Mouse (Mus musculus): ENCODE results near the gene Ncapg2. TPM values are rescaled to one million over a fixed set of nuclear protein-coding genes. Genes with fewer than 3 reads are reported as not detected.

The Ncapg2 gene
- polyA plus RNA-seq (2014; fragmentation: Nextera tagmentation; extraction: Ambion mirVana): 56.1 and 67.5 TPM in 2 replicates

GRCm38 (mm10) chr12:116405045-116405835, at the start of gene Ncapg2:
TSS of gene Ncapg2 (plus strand) at chr12:116405402.
- Histone ChIP-seq H3K4me1 (replicated peaks; ENCODE audit: control insufficient read depth, insufficient read depth, low read length) (peaks cover 14% of the 10 kb centered on the region), H3K4me2 (peak within 1 kb of the TSS; percentile 73), H3K27ac (ENCODE audit: low read depth, low read length) (peak within 1 kb of the TSS; percentile 72), H3K9me3 (ENCODE audit: control insufficient read depth, low read length) (peaks cover 2% of the 10 kb centered on the region; the same call in 1 of the 2 replicates), H3K36me3 (ENCODE audit: control insufficient read depth, insufficient read depth, low read length) (peaks cover 12% of the 10 kb centered on the region), H3K27me3 (replicated peaks; ENCODE audit: control insufficient read depth, insufficient read depth, low read length) (no peaks in the 10 kb centered on the region), H3K4me3 (ENCODE audit: low read depth, low read length) (peak within 1 kb of the TSS; percentile 87), H3K9ac (ENCODE audit: low read depth, low read length) (peak within 1 kb of the TSS; percentile 93)
- ATAC-seq (replicated peaks; ENCODE audit: low FRiP score) (peak; percentile 98), DNase-seq (ENCODE audit: low spot score) (peak; percentile 99)
- WGBS: under 1% methylated on average over 72 of the region's 72 CpGs

DNA sequence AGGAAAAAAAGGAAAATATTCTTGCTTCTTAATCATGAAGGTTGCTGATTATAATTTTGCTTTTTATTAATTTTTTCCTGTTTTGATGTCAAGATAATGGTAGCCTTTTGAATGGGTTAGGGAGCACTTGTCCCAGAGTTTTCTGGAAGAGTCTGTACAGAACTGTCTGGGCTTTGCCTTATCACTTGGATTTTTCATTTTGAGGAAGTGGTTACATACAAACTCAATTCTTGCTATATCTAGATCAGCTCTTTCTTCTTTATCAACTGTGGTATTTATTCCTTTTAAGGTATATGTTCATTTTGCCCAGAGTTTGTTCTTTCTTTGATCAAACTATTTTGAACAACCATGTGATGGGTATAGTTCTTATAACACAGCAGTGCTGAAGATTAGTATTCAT, 43.1 kb upstream of the Ncapg2 start:
- Histone ChIP-seq H3K27me3 (replicated peaks; ENCODE audit: control insufficient read depth, insufficient read depth, low read length) (no peaks in the 10 kb centered on the region), H3K4me3 (ENCODE audit: low read depth, low read length) (no peak overlapping the region), H3K27ac (ENCODE audit: low read depth, low read length) (no peak overlapping the region), H3K36me3 (ENCODE audit: control insufficient read depth, insufficient read depth, low read length) (peaks cover 6% of the 10 kb centered on the region; the same call in 1 of the 2 replicates), H3K9me3 (ENCODE audit: control insufficient read depth, low read length) (no peaks in the 10 kb centered on the region), H3K4me2 (no peak overlapping the region), H3K9ac (ENCODE audit: low read depth, low read length) (no peak overlapping the region), H3K4me1 (replicated peaks; ENCODE audit: control insufficient read depth, insufficient read depth, low read length) (no peaks in the 10 kb centered on the region)
- ATAC-seq (replicated peaks; ENCODE audit: low FRiP score) (no peak), DNase-seq (ENCODE audit: low spot score) (no peak)

DNA sequence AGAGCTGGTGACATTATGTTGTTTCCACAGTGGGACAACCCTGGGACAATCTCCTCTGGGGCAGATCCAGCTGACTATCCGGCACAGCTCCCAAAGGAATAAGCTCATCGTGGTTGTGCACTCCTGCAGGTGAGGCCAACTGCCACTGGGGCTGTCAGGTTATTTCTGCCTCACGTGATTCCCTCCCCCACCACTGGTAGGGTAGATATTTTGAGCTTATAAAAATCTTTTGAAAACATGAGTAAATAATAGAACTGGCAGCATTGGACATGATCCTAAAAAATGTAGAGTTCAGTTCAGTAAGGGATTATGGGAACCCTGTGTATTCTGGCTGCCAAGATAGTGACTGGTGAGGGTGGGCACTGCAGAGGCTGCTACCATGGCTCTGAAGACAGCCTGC, 38.3 kb upstream of the Ncapg2 start:
- Histone ChIP-seq H3K27me3 (replicated peaks; ENCODE audit: control insufficient read depth, insufficient read depth, low read length) (no peaks in the 10 kb centered on the region), H3K9ac (ENCODE audit: low read depth, low read length) (no peak overlapping the region), H3K4me1 (replicated peaks; ENCODE audit: control insufficient read depth, insufficient read depth, low read length) (no peaks in the 10 kb centered on the region), H3K36me3 (ENCODE audit: control insufficient read depth, insufficient read depth, low read length) (peaks cover 9% of the 10 kb centered on the region; the same call in 1 of the 2 replicates), H3K4me2 (no peak overlapping the region), H3K9me3 (ENCODE audit: control insufficient read depth, low read length) (no peaks in the 10 kb centered on the region), H3K4me3 (ENCODE audit: low read depth, low read length) (no peak overlapping the region), H3K27ac (ENCODE audit: low read depth, low read length) (no peak overlapping the region)
- no peak for DNase-seq (ENCODE audit: low spot score)
- no peak for ATAC-seq (replicated peaks; ENCODE audit: low FRiP score)
- WGBS: 83% methylated on average over 3 of the region's 3 CpGs

- H3K4me3 ChIP-seq (ENCODE audit: low read depth, low read length): no peak overlapping the region
- ATAC-seq (replicated peaks; ENCODE audit: low FRiP score): no peak
- WGBS: 92% methylated on average over 2 of the region's 2 CpGs
- H3K4me1 ChIP-seq (replicated peaks; ENCODE audit: control insufficient read depth, insufficient read depth, low read length): no peaks in the 10 kb centered on the region
- H3K9me3 ChIP-seq (ENCODE audit: control insufficient read depth, low read length): no peaks in the 10 kb centered on the region
- H3K4me2 ChIP-seq: no peak overlapping the region
- H3K27me3 ChIP-seq (replicated peaks; ENCODE audit: control insufficient read depth, insufficient read depth, low read length): no peaks in the 10 kb centered on the region
- no peak overlapping the region for H3K9ac ChIP-seq (ENCODE audit: low read depth, low read length)
- no peak for DNase-seq (ENCODE audit: low spot score)
- H3K36me3 ChIP-seq (ENCODE audit: control insufficient read depth, insufficient read depth, low read length): peaks cover 9% of the 10 kb centered on the region; the same call in 1 of the 2 replicates
- no peak overlapping the region for H3K27ac ChIP-seq (ENCODE audit: low read depth, low read length)
Measured at GRCm38 (mm10) chr12:116367346-116367745, 37.9 kb upstream of the Ncapg2 start.

GRCm38 (mm10) chr12:116368857-116369256, 36.3 kb upstream of the Ncapg2 start:
- H3K36me3 ChIP-seq (ENCODE audit: control insufficient read depth, insufficient read depth, low read length): peaks cover 9% of the 10 kb centered on the region; the same call in 1 of the 2 replicates

DNA sequence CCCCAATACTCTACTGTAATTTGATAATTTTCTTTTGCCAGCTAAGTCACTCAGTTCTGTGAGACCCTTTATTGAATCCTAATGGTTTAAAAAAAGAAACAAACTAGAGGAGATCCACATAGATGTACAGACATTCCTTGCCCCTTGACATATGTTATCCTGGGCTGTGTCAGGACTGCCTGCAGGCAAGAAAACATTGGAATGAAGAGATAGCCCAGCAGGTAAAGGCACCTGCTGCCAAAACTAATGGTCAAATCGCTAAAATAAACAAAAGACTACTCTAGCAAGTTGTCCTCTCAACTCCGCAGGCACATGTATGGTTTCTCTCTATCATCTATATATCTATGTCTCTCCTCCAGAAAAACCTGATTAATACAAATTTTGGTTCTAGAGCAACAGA, 22.1 kb upstream of the Ncapg2 start:
- H3K9ac ChIP-seq (ENCODE audit: low read depth, low read length): no peak overlapping the region
- H3K9me3 ChIP-seq (ENCODE audit: control insufficient read depth, low read length): no peaks in the 10 kb centered on the region
- no peak overlapping the region for H3K27ac ChIP-seq (ENCODE audit: low read depth, low read length)
- ATAC-seq (replicated peaks; ENCODE audit: low FRiP score) (no peak), DNase-seq (ENCODE audit: low spot score) (no peak)
- no peaks in the 10 kb centered on the region for H3K27me3 ChIP-seq (replicated peaks; ENCODE audit: control insufficient read depth, insufficient read depth, low read length)
- WGBS: 81% methylated on average over 2 of the region's 2 CpGs
- H3K4me3 ChIP-seq (ENCODE audit: low read depth, low read length): no peak overlapping the region
- no peaks in the 10 kb centered on the region for H3K36me3 ChIP-seq (ENCODE audit: control insufficient read depth, insufficient read depth, low read length)
- no peak overlapping the region for H3K4me2 ChIP-seq
- no peaks in the 10 kb centered on the region for H3K4me1 ChIP-seq (replicated peaks; ENCODE audit: control insufficient read depth, insufficient read depth, low read length)

More at GRCm38 (mm10) chr12:116368857-116369256, 36.3 kb upstream of the Ncapg2 start:
- Histone ChIP-seq H3K4me2 (no peak overlapping the region), H3K9ac (ENCODE audit: low read depth, low read length) (no peak overlapping the region), H3K27me3 (replicated peaks; ENCODE audit: control insufficient read depth, insufficient read depth, low read length) (no peaks in the 10 kb centered on the region), H3K4me1 (replicated peaks; ENCODE audit: control insufficient read depth, insufficient read depth, low read length) (no peaks in the 10 kb centered on the region), H3K9me3 (ENCODE audit: control insufficient read depth, low read length) (no peaks in the 10 kb centered on the region), H3K27ac (ENCODE audit: low read depth, low read length) (no peak overlapping the region), H3K4me3 (ENCODE audit: low read depth, low read length) (no peak overlapping the region)
- DNase-seq (ENCODE audit: low spot score) (no peak), ATAC-seq (replicated peaks; ENCODE audit: low FRiP score) (no peak)
- WGBS: 80% methylated on average over 2 of the region's 2 CpGs

DNA sequence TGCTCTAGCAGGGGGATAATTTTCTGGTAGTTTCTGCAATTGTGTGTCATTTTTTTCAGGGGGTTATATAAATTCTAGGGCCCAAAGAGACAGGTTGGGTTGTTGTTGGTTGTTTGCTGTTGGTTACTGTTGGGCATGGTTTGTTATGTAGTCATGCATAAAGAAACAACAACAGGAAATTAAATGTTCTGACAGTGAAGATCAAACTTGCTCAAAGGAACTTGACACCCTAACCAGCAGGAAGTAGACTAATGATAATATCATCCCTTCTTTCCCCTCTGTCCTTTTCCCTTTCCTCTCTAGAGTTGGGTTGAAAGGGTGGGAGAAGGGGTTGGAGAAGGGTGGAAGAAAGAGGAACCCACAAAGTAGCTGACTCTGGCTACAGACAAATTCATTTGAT, 21.2 kb upstream of the Ncapg2 start:
- no peak overlapping the region for H3K27ac ChIP-seq (ENCODE audit: low read depth, low read length)
- H3K4me2 ChIP-seq: no peak overlapping the region
- H3K4me1 ChIP-seq (replicated peaks; ENCODE audit: control insufficient read depth, insufficient read depth, low read length): no peaks in the 10 kb centered on the region
- no peak overlapping the region for H3K9ac ChIP-seq (ENCODE audit: low read depth, low read length)
- no peaks in the 10 kb centered on the region for H3K36me3 ChIP-seq (ENCODE audit: control insufficient read depth, insufficient read depth, low read length)
- DNase-seq (ENCODE audit: low spot score) (no peak), ATAC-seq (replicated peaks; ENCODE audit: low FRiP score) (no peak)
- no peaks in the 10 kb centered on the region for H3K9me3 ChIP-seq (ENCODE audit: control insufficient read depth, low read length)
- no peaks in the 10 kb centered on the region for H3K27me3 ChIP-seq (replicated peaks; ENCODE audit: control insufficient read depth, insufficient read depth, low read length)
- no peak overlapping the region for H3K4me3 ChIP-seq (ENCODE audit: low read depth, low read length)

DNA sequence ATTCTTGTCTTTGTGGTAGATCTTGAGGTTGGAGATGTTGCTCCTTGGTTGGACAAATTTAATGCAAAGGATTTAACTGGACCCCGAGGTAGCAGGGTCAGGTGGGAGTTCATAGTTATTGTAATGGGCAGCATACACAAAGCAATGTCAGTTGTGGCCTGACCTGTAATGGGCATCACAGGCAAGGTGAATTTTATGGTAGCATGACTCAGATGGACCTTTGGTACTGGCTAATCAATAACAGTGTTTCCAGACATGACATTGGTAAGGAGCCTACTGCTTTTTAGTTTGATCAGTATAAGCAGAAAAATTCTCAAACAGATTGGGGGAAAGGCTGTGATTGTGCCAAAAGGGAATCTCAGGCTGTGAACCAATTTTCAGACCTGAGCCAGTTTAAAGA, 18.4 kb upstream of the Ncapg2 start:
- ATAC-seq (replicated peaks; ENCODE audit: low FRiP score) (no peak), DNase-seq (ENCODE audit: low spot score) (no peak)
- H3K36me3 ChIP-seq (ENCODE audit: control insufficient read depth, insufficient read depth, low read length): no peaks in the 10 kb centered on the region
- no peak overlapping the region for H3K9ac ChIP-seq (ENCODE audit: low read depth, low read length)
- 81% methylated on average over 1 of the region's 1 CpGs for WGBS
- no peaks in the 10 kb centered on the region for H3K9me3 ChIP-seq (ENCODE audit: control insufficient read depth, low read length)
- H3K4me3 ChIP-seq (ENCODE audit: low read depth, low read length): no peak overlapping the region
- no peak overlapping the region for H3K4me2 ChIP-seq
- no peak overlapping the region for H3K27ac ChIP-seq (ENCODE audit: low read depth, low read length)
- no peaks in the 10 kb centered on the region for H3K27me3 ChIP-seq (replicated peaks; ENCODE audit: control insufficient read depth, insufficient read depth, low read length)
- H3K4me1 ChIP-seq (replicated peaks; ENCODE audit: control insufficient read depth, insufficient read depth, low read length): no peaks in the 10 kb centered on the region

- Histone ChIP-seq H3K27ac (ENCODE audit: low read depth, low read length) (no peak overlapping the region), H3K27me3 (replicated peaks; ENCODE audit: control insufficient read depth, insufficient read depth, low read length) (no peaks in the 10 kb centered on the region), H3K4me2 (no peak overlapping the region), H3K4me1 (replicated peaks; ENCODE audit: control insufficient read depth, insufficient read depth, low read length) (no peaks in the 10 kb centered on the region), H3K36me3 (ENCODE audit: control insufficient read depth, insufficient read depth, low read length) (no peaks in the 10 kb centered on the region), H3K9ac (ENCODE audit: low read depth, low read length) (no peak overlapping the region), H3K9me3 (ENCODE audit: control insufficient read depth, low read length) (no peaks in the 10 kb centered on the region), H3K4me3 (ENCODE audit: low read depth, low read length) (no peak overlapping the region)
- WGBS: 44% methylated on average over 1 of the region's 1 CpGs
- ATAC-seq (replicated peaks; ENCODE audit: low FRiP score) (no peak), DNase-seq (ENCODE audit: low spot score) (no peak)
Measured at GRCm38 (mm10) chr12:116389868-116390267, 15.3 kb upstream of the Ncapg2 start.
